8 mouse cellular contexts compared by ENCODE assay signal in the genomic region with DNA sequence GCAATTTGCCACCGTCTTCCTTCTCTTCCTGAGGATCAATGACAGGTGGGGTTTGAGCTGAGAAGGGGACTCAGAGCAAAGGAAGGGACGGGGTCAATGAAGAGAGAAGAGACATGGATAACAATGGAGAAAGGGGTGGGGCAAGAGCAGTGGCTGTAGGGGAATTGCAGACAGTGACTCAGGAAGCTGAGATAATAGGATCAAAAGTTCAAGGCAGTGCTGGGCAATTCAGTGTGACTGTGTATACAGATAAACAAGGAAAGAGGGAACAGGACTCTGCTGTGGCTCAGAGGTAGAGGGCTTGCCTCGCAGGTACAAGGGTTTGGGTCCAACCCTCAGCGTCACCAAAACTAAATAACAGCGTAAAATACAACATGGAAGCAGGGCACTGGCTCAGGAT. TPM values are rescaled to one million over a fixed set of nuclear protein-coding genes. Genes with fewer than 3 reads are reported as not detected.
DNase-seq lines count a peak whose midpoint lies in the region; ATAC-seq and TF ChIP-seq lines count a peak whose summit lies in the region.

No protein-coding gene starts in this region.

- H3K9ac ChIP-seq in intestine, embryonic 15.5 days, result no peak overlapping the region
- no peak overlapping the region for H3K9ac ChIP-seq in midbrain, postnatal 0 days (replicated peaks; ENCODE audit: low read length, poor library complexity, severe bottlenecking)

- peak overlapping the region; percentile 51 for H3K4me2 ChIP-seq in intestine, embryonic 15.5 days (replicated peaks)
- H3K4me2 ChIP-seq in midbrain, postnatal 0 days (ENCODE audit: low read depth, low read length, poor library complexity, severe bottlenecking), result peak overlapping the region; percentile 34

- ATAC-seq in intestine, embryonic 15.5 days, result peak; percentile 87
- ATAC-seq in midbrain, postnatal 0 days (ENCODE audit: low FRiP score), result no peak

- 0 out of 2 replicates have a peak overlapping the region, but pooled peaks have one; percentile 13 for H3K4me3 ChIP-seq in layer of hippocampus, adult 2 months
- H3K4me3 ChIP-seq in intestine, embryonic 15.5 days (replicated peaks), result no peak overlapping the region; the same call in 1 of the 2 replicates
- H3K4me3 ChIP-seq in midbrain, postnatal 0 days (ENCODE audit: low read depth, low read length), result no peak overlapping the region

- H3K27ac ChIP-seq in layer of hippocampus, adult 2 months, result peak overlapping the region; percentile 48; the same call in 1 of the 2 replicates
- no peak overlapping the region for H3K27ac ChIP-seq in intestine, embryonic 15.5 days
- no peak overlapping the region for H3K27ac ChIP-seq in midbrain, postnatal 0 days (ENCODE audit: low read depth, low read length)

- WGBS in intestine, embryonic 15.5 days, result 25% methylated on average over 5 of the region's 5 CpGs
- 38% methylated on average over 5 of the region's 5 CpGs for WGBS in midbrain, postnatal 0 days

- H3K9me3 ChIP-seq in intestine, embryonic 15.5 days, result no peaks in the 10 kb centered on the region
- H3K9me3 ChIP-seq in midbrain, postnatal 0 days (ENCODE audit: low read length), result no peaks in the 10 kb centered on the region

- peaks cover 14% of the 10 kb centered on the region for H3K4me1 ChIP-seq in intestine, embryonic 15.5 days (replicated peaks)
- peaks cover 13% of the 10 kb centered on the region for H3K4me1 ChIP-seq in midbrain, postnatal 0 days (ENCODE audit: insufficient read depth, low read length)

- H3K36me3 ChIP-seq in intestine, embryonic 15.5 days, result no peaks in the 10 kb centered on the region
- no peaks in the 10 kb centered on the region for H3K36me3 ChIP-seq in midbrain, postnatal 0 days (ENCODE audit: insufficient read depth, low read length)

- no peaks in the 10 kb centered on the region for H3K27me3 ChIP-seq in intestine, embryonic 15.5 days (replicated peaks)
- H3K27me3 ChIP-seq in midbrain, postnatal 0 days (ENCODE audit: insufficient read depth, low read length), result no peaks in the 10 kb centered on the region

- DNase-seq in layer of hippocampus, adult 2 months (ENCODE audit: low spot score in 2 of 2), result no peak
- DNase-seq in layer of hippocampus, adult 9-11 months, result no peak
- DNase-seq in adrenal gland, adult 8-10 months, result peak; percentile 37
- DNase-seq in midbrain, postnatal 0 days (ENCODE audit: low spot score), result no peak
- no peak for DNase-seq in spleen, adult 12 weeks (ENCODE audit: low spot score)
- no peak for DNase-seq in ovary, postnatal 36 days (ENCODE audit: low spot score)
- DNase-seq in gastrocnemius, postnatal 25 days, result no peak

- no peak for TF ChIP-seq CTCF in layer of hippocampus, adult 2 months (conservative IDR thresholded peaks at IDR 0.05)
- no peak for TF ChIP-seq CTCF in midbrain, postnatal 0 days (IDR thresholded peaks at IDR 0.05)

RNA-seq across cellular contexts. Expression of gene Mroh7, which starts 22.8 kb away (rescaled TPM):
- 1 to 10 TPM; 4.7 to 5.4 TPM for total RNA-seq in layer of hippocampus, adult 2 months (2021)
- total RNA-seq in adrenal gland, adult 8-10 months (2022), result 1 to 10 TPM; 1.0 to 5.1 (median 3.2) TPM
- polyA plus RNA-seq in intestine, embryonic 15.5 days (2015; fragmentation: Nextera tagmentation; extraction: Ambion mirVana), result 0.16 and 0.38 TPM in 2 replicates
- 1.1 and 1.3 TPM in 2 replicates for total RNA-seq in midbrain, postnatal 0 days (2014; rRNA removed)
- polyA plus RNA-seq in midbrain, postnatal 0 days (2015; fragmentation: Nextera tagmentation; extraction: Ambion mirVana), result 0.59 and 0.64 TPM in 2 replicates
- under 1 TPM; 0.19 to 0.69 TPM for total RNA-seq in gastrocnemius, postnatal 25 days (2021)

RNA-seq across cellular contexts. Expression of gene Fam151a, which starts 25.7 kb away (rescaled TPM):
- not detected for total RNA-seq in layer of hippocampus, adult 2 months (2021)
- total RNA-seq in adrenal gland, adult 8-10 months (2022), result under 1 TPM in 1 of 4 experiments, not detected in 3; 0.17 TPM
- 1.2 and 1.3 TPM in 2 replicates for polyA plus RNA-seq in intestine, embryonic 15.5 days (2015; fragmentation: Nextera tagmentation; extraction: Ambion mirVana)
- not detected in 2 replicates for total RNA-seq in midbrain, postnatal 0 days (2014; rRNA removed)
- not detected in 2 replicates for polyA plus RNA-seq in midbrain, postnatal 0 days (2015; fragmentation: Nextera tagmentation; extraction: Ambion mirVana)
- total RNA-seq in gastrocnemius, postnatal 25 days (2021), result not detected

RNA-seq across cellular contexts. Expression of gene Ttc4, which starts 29.2 kb away (rescaled TPM):
- total RNA-seq in layer of hippocampus, adult 2 months (2021), result 10 to 100 TPM; 50.4 to 52.7 TPM
- total RNA-seq in adrenal gland, adult 8-10 months (2022), result 10 to 100 TPM; 24.6 to 40.1 (median 29.1) TPM
- 72.0 and 73.4 TPM in 2 replicates for polyA plus RNA-seq in intestine, embryonic 15.5 days (2015; fragmentation: Nextera tagmentation; extraction: Ambion mirVana)
- 121 and 127 TPM in 2 replicates for total RNA-seq in midbrain, postnatal 0 days (2014; rRNA removed)
- polyA plus RNA-seq in midbrain, postnatal 0 days (2015; fragmentation: Nextera tagmentation; extraction: Ambion mirVana), result 93.2 and 111 TPM in 2 replicates
- 10 to 100 TPM; 24.7 to 28.6 TPM for total RNA-seq in gastrocnemius, postnatal 25 days (2021)

RNA-seq across cellular contexts. Expression of gene Pars2, which starts 57.1 kb away (rescaled TPM):
- 1 to 10 TPM; 6.1 to 8.5 TPM for total RNA-seq in layer of hippocampus, adult 2 months (2021)
- 1 to 10 TPM; 5.7 to 9.5 (median 8.5) TPM for total RNA-seq in adrenal gland, adult 8-10 months (2022)
- 14.5 and 15.0 TPM in 2 replicates for polyA plus RNA-seq in intestine, embryonic 15.5 days (2015; fragmentation: Nextera tagmentation; extraction: Ambion mirVana)
- total RNA-seq in midbrain, postnatal 0 days (2014; rRNA removed), result 5.9 and 10.3 TPM in 2 replicates
- polyA plus RNA-seq in midbrain, postnatal 0 days (2015; fragmentation: Nextera tagmentation; extraction: Ambion mirVana), result 7.0 and 7.4 TPM in 2 replicates
- total RNA-seq in gastrocnemius, postnatal 25 days (2021), result 1 to 10 TPM; 1.7 to 1.8 TPM
